Mouse (Mus musculus): ENCODE measurements around the gene Gpr87. TPM values are rescaled to one million over a fixed set of nuclear protein-coding genes. Genes with fewer than 3 reads are reported as not detected.

Gpr87 gene
- polyA plus RNA-seq, 1 experiment from 2014 or later: not detected

DNA sequence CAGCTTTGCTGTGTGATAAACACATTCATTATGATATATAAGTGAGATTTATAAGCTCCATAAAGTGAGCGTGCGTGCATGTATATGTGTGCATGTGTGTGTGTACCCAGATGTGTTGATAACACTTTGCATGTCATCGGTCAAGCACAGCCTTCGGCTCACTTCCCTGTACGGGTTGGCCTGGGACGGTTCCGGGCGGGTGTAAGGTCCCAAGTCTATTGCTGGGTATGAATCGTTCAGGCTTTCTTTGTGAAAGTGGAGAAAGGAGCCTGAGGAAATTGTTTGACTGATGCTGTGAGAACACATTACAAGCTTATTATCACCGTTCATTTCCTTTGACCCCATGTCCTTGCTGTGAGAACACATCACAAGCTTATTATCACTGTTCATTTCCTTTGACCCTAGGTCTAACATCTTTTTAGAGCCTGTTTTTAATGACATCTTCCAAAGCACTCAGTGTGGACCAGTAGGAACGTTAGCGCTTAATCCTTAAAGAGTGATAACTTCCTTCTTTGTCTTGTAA, 55.9 kb downstream of the Gpr87 start:
- 80% methylated on average over 12 of the region's 12 CpGs for WGBS
- no peak for ATAC-seq

DNA sequence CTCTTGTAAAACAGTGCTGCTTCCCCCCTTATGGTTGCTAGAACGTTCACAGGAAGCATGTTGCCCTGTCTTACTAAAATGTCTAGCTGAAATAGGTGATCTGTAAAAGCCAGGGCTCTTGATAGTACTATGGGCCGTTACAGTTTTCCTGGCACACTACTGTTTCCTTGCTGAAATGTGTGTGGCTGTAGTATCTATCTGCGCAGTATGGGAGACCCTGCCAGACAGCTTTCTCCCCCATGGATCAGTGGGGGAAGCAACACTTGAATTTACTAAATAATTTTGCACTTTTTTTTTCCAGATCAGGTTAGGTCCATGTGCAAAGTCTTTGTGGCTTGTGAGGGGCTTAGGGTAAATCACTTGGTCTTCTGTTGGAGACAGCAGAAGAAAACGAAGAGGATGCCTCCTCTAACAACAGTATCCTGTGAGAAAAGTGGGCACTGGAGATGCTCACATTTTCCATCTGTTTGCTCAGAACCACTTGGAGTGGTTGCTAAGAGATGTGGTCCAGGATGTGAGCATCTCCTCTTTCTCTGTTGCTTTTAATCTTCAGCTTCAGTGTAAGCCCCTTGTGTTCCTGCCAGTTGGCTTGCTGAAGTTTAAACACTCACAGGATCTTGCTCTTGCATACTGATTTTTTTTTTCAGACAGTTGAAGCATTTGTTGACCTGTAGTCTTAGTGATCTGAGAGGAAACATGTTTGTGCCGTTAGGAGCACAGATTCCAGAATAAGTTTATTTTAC, 58.8 kb downstream of the Gpr87 start:
- 82% methylated on average over 5 of the region's 5 CpGs for WGBS
- H3K4me1 ChIP-seq (ENCODE audit: control insufficient read depth, insufficient read depth, low read length): no peaks in the 10 kb centered on the region
- H3K36me3 ChIP-seq (ENCODE audit: control insufficient read depth, insufficient read depth, low read length): no peaks in the 10 kb centered on the region
- no peak for ATAC-seq
- DNase-seq (ENCODE audit: low spot score): no peak
- no peak overlapping the region for H3K9ac ChIP-seq (ENCODE audit: low read length)
- H3K9me3 ChIP-seq (replicated peaks; ENCODE audit: control insufficient read depth, low read length): no peaks in the 10 kb centered on the region
- H3K27ac ChIP-seq (ENCODE audit: low read depth, low read length): no peak overlapping the region
- H3K4me3 ChIP-seq (ENCODE audit: low read depth, low read length): no peak overlapping the region
- H3K4me2 ChIP-seq (ENCODE audit: low read length): no peak overlapping the region
- H3K27me3 ChIP-seq (replicated peaks; ENCODE audit: control insufficient read depth, insufficient read depth, low read length): no peaks in the 10 kb centered on the region

More for the DNA sequence above, 55.9 kb downstream of the Gpr87 start:
- no peak overlapping the region for H3K4me2 ChIP-seq (ENCODE audit: low read length)
- H3K36me3 ChIP-seq (ENCODE audit: control insufficient read depth, insufficient read depth, low read length): no peaks in the 10 kb centered on the region
- no peak for DNase-seq (ENCODE audit: low spot score)
- no peak overlapping the region for H3K4me3 ChIP-seq (ENCODE audit: low read depth, low read length)
- H3K9ac ChIP-seq (ENCODE audit: low read length): no peak overlapping the region
- H3K27ac ChIP-seq (ENCODE audit: low read depth, low read length): no peak overlapping the region
- no peaks in the 10 kb centered on the region for H3K9me3 ChIP-seq (replicated peaks; ENCODE audit: control insufficient read depth, low read length)
- no peaks in the 10 kb centered on the region for H3K27me3 ChIP-seq (replicated peaks; ENCODE audit: control insufficient read depth, insufficient read depth, low read length)
- no peaks in the 10 kb centered on the region for H3K4me1 ChIP-seq (ENCODE audit: control insufficient read depth, insufficient read depth, low read length)

DNA sequence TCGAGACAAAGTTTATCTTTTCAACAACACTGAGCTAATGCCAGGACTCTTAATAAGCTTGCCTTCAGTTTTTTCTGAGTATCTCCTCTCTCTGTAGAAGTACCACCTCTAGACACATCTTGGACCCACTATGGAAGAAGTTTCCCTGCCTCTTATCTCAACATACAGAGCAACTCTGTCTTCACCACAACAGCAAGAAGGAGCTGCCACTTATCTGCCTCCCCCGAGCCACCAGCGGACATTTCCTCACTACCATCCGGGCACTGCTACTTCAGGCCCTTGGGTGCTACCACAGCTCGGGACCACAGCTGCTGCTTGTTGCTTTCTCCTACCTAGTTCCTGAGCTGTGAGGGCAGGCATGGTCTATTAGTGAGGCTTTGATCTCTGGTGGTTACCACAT, 61.7 kb downstream of the Gpr87 start:
- no peak overlapping the region for H3K4me2 ChIP-seq (ENCODE audit: low read length)
- no peak overlapping the region for H3K4me3 ChIP-seq (ENCODE audit: low read depth, low read length)
- H3K4me1 ChIP-seq (ENCODE audit: control insufficient read depth, insufficient read depth, low read length): no peaks in the 10 kb centered on the region
- ATAC-seq (no peak), DNase-seq (ENCODE audit: low spot score) (no peak)
- no peaks in the 10 kb centered on the region for H3K36me3 ChIP-seq (ENCODE audit: control insufficient read depth, insufficient read depth, low read length)
- no peaks in the 10 kb centered on the region for H3K27me3 ChIP-seq (replicated peaks; ENCODE audit: control insufficient read depth, insufficient read depth, low read length)
- no peaks in the 10 kb centered on the region for H3K9me3 ChIP-seq (replicated peaks; ENCODE audit: control insufficient read depth, low read length)
- WGBS: 92% methylated on average over 5 of the region's 5 CpGs
- H3K9ac ChIP-seq (ENCODE audit: low read length): no peak overlapping the region
- H3K27ac ChIP-seq (ENCODE audit: low read depth, low read length): no peak overlapping the region

DNA sequence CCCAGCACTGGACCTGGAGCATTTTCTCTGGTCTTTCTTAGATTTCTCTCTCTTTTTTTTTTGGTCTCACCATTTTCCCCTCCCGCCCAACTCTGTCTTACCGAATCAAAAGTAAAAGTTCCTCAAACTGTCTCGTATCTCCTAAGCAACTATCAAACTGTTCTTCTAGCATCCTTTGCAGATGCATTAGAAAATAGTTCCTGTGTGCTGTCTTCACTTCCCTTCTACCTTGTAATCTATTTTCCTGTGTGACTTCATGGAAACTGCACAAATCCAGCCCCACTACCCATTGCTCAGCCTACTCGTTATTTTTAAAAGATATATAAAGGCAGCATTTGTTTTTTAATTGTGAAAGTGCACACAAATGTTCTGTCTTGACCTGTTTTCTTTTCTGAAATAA, 62.9 kb downstream of the Gpr87 start:
- ATAC-seq: no peak
- 88% methylated on average over 4 of the region's 4 CpGs for WGBS
- no peaks in the 10 kb centered on the region for H3K27me3 ChIP-seq (replicated peaks; ENCODE audit: control insufficient read depth, insufficient read depth, low read length)

DNA sequence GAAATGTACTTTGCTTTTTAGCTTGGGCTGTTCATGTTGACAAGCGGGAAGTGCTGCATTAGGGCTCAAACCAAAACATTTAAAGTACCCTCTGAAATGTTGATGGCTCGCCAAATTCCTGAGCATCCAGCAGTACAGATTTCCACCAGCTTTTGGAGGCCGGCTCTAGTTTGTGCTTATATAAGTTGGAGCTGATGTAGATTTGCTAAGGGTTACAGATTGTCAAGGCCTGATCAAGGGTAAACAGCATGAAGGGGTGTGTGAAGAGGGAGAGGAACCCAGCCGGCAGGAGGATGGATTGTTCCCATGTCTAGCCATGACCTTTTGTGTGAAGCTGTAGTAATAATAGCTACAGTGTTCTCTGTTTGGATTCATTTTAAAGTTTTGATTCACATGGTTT, 63.8 kb downstream of the Gpr87 start:
- H3K9ac ChIP-seq (ENCODE audit: low read length): no peak overlapping the region
- DNase-seq (ENCODE audit: low spot score) (no peak), ATAC-seq (no peak)
- WGBS: 81% methylated on average over 4 of the region's 4 CpGs
- H3K4me3 ChIP-seq (ENCODE audit: low read depth, low read length): no peak overlapping the region
- H3K4me1 ChIP-seq (ENCODE audit: control insufficient read depth, insufficient read depth, low read length): no peaks in the 10 kb centered on the region
- no peak overlapping the region for H3K4me2 ChIP-seq (ENCODE audit: low read length)
- no peaks in the 10 kb centered on the region for H3K36me3 ChIP-seq (ENCODE audit: control insufficient read depth, insufficient read depth, low read length)
- no peaks in the 10 kb centered on the region for H3K9me3 ChIP-seq (replicated peaks; ENCODE audit: control insufficient read depth, low read length)
- no peak overlapping the region for H3K27ac ChIP-seq (ENCODE audit: low read depth, low read length)
- no peaks in the 10 kb centered on the region for H3K27me3 ChIP-seq (replicated peaks; ENCODE audit: control insufficient read depth, insufficient read depth, low read length)

More for the DNA sequence above, 62.9 kb downstream of the Gpr87 start:
- no peak for DNase-seq (ENCODE audit: low spot score)
- H3K36me3 ChIP-seq (ENCODE audit: control insufficient read depth, insufficient read depth, low read length): no peaks in the 10 kb centered on the region
- no peaks in the 10 kb centered on the region for H3K4me1 ChIP-seq (ENCODE audit: control insufficient read depth, insufficient read depth, low read length)
- no peak overlapping the region for H3K27ac ChIP-seq (ENCODE audit: low read depth, low read length)
- no peak overlapping the region for H3K9ac ChIP-seq (ENCODE audit: low read length)
- H3K4me2 ChIP-seq (ENCODE audit: low read length): no peak overlapping the region
- no peaks in the 10 kb centered on the region for H3K9me3 ChIP-seq (replicated peaks; ENCODE audit: control insufficient read depth, low read length)
- H3K4me3 ChIP-seq (ENCODE audit: low read depth, low read length): no peak overlapping the region

DNA sequence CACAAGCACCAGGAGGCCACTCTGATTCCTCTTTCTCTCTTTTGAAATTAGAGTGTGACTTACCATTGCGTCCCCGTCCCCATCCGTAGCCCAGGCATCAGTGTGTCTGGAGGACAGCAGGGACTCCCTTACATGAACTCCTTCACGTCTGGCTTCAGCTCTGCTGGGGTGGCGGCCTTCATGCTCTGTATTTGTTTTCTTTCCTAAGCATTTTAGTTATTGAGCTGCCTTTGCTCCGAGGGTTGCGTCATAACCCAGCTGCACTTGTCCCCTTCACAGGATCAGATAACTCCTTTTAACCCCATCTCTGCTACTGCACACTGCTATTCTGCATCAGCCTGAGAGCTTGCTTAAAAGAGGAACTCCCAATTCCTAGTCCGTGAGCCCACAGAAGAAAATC, 64.5 kb downstream of the Gpr87 start:
- Histone ChIP-seq H3K4me3 (ENCODE audit: low read depth, low read length) (no peak overlapping the region), H3K4me1 (ENCODE audit: control insufficient read depth, insufficient read depth, low read length) (no peaks in the 10 kb centered on the region), H3K9me3 (replicated peaks; ENCODE audit: control insufficient read depth, low read length) (no peaks in the 10 kb centered on the region), H3K27me3 (replicated peaks; ENCODE audit: control insufficient read depth, insufficient read depth, low read length) (no peaks in the 10 kb centered on the region), H3K36me3 (ENCODE audit: control insufficient read depth, insufficient read depth, low read length) (no peaks in the 10 kb centered on the region), H3K27ac (ENCODE audit: low read depth, low read length) (no peak overlapping the region), H3K9ac (ENCODE audit: low read length) (no peak overlapping the region), H3K4me2 (ENCODE audit: low read length) (no peak overlapping the region)
- WGBS: 82% methylated on average over 8 of the region's 8 CpGs
- no peak for DNase-seq (ENCODE audit: low spot score)
- ATAC-seq: no peak

DNA sequence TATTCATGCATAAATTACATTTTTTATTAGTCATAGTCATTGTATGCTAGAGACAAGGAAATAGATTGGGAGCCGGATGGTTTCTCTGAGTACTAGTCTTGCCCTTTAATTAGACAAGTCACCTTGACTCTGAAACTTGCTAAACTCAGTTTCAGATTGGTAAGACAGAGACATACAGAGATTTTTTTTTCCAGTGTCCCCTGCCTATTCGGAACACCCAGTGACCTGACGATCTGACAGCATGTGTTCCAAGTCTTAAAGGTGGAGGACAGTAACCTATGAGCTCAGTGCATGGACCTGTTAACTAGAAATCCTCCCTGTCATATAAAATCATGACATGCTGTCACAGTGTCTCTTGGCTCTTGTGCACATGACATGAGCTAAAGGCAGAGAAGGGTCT, 65.4 kb downstream of the Gpr87 start:
- H3K4me3 ChIP-seq (ENCODE audit: low read depth, low read length): no peak overlapping the region
- no peaks in the 10 kb centered on the region for H3K4me1 ChIP-seq (ENCODE audit: control insufficient read depth, insufficient read depth, low read length)
- no peaks in the 10 kb centered on the region for H3K36me3 ChIP-seq (ENCODE audit: control insufficient read depth, insufficient read depth, low read length)
- no peaks in the 10 kb centered on the region for H3K9me3 ChIP-seq (replicated peaks; ENCODE audit: control insufficient read depth, low read length)
- H3K9ac ChIP-seq (ENCODE audit: low read length): no peak overlapping the region
- WGBS: 88% methylated on average over 3 of the region's 3 CpGs
- DNase-seq (ENCODE audit: low spot score) (no peak), ATAC-seq (no peak)
- no peak overlapping the region for H3K27ac ChIP-seq (ENCODE audit: low read depth, low read length)
- H3K4me2 ChIP-seq (ENCODE audit: low read length): no peak overlapping the region
- no peaks in the 10 kb centered on the region for H3K27me3 ChIP-seq (replicated peaks; ENCODE audit: control insufficient read depth, insufficient read depth, low read length)

Other genes with a start within 250 kb of the Gpr87 start
- gene Med12l, start 189.3 kb downstream of the Gpr87 start, polyA plus RNA-seq (2014; fragmentation: Nextera tagmentation; extraction: Ambion mirVana): 2.3 and 4.6 TPM in 2 replicates
- 0.18 and 0.25 TPM in 2 replicates for gene Gpr171, start 93.3 kb downstream of the Gpr87 start, polyA plus RNA-seq (2014; fragmentation: Nextera tagmentation; extraction: Ambion mirVana)
- gene P2ry14, start 41.5 kb downstream of the Gpr87 start, polyA plus RNA-seq (2014; fragmentation: Nextera tagmentation; extraction: Ambion mirVana): 1.7 and 2.4 TPM in 2 replicates
- 1.7 and 2.4 TPM in 2 replicates for gene P2ry13, start 15.8 kb upstream of the Gpr87 start, polyA plus RNA-seq (2014; fragmentation: Nextera tagmentation; extraction: Ambion mirVana)
- gene P2ry12, start 67.8 kb upstream of the Gpr87 start, polyA plus RNA-seq (2014; fragmentation: Nextera tagmentation; extraction: Ambion mirVana): 9.2 and 10.9 TPM in 2 replicates
- 1.7 TPM in 2 replicates for gene Igsf10, start 149.3 kb upstream of the Gpr87 start, polyA plus RNA-seq (2014; fragmentation: Nextera tagmentation; extraction: Ambion mirVana)

Data from forebrain, embryonic 14.5 days (tissue).